Mouse (Mus musculus) E14TG2a.4 (cell line): Measurements from ENCODE around the gene Myo1d.

Experiments
- CTCF ChIP-seq: conservative IDR thresholded peaks from 2 replicates; pipeline ENCODE4 v1.5.1; 2014; ENCODE audit warnings: low read length
- NANOG ChIP-seq: IDR thresholded peaks from 2 replicates; pipeline ENCODE4 v1.6.1; 2014; ENCODE audit warnings: borderline replicate concordance, low read length, mixed read lengths

DNA sequence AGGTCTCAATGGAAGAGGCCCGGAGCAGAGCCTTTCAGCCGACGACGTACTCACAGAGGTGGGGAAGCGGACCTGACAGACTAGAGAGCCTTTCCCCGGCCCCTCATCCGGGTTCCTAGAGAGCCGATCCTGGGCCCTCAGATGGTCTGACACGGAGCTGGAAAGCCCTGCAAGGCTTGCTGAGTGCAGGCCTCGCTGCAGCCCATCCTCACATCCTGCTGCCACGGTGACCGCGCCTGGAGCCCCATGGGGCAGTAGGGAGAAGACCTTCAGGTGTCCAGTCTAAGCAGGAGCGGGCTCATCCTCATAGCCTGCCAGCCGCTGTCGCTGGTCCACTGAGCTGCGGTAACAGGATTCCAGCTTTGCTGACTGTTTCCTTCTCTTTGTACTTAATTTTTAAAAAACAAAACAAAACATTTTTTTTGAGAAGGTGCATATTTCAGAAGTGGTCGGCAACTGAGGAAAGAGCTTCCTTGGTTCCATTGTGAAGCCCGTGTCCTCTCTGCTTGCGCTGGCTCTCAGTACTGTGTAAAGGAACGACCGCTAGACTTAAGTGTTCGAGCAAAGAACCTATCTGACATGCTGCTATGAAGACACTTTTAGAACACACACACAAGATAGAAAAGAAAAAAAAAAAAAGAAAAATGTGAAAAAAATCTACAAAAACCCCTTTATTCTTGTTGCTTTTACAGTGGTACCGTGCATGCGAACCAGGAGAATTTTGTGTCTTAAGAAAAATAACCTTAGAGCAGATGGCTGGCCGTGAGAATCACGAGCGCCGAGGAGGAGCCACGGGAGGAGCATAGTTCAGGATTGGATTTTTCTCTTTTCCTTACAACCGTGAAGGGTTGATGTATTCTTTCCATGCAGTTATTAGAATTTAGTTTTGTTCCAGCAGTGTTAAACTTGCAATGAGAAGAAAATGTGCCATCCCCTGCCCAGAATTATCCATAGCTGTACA, 299.6 kb downstream of the Myo1d start:
- TF ChIP-seq CTCF (no peak), NANOG (no peak)
